Mouse (Mus musculus): Measurements from ENCODE around the gene Bsx.

DNA sequence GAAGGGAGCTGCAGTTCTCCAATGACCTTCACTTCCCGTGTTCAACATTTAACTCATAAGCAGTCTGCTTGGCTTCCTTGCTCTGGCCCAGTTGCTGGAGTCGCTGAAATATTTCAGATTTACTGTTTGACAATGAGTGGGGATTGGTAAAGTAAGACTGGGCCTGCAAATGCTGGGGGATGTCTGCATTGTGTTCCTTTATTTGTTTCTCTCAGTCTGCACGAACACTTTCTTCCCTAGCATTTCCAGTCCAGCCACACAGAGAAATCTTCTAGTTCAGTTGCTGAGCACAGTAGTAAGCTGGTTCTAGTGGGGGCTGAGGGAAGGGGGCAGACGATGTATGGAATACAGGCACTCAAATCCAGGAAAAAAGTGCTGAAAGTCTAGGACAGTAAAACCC lies 1.0 kb downstream of the Bsx start:
- TF ChIP-seq POLR2A (IDR thresholded peaks at IDR 0.05; ENCODE audit: borderline replicate concordance, insufficient read depth, low read length) (no peak), CTCF (IDR thresholded peaks at IDR 0.05; ENCODE audit: borderline replicate concordance, insufficient read depth, low read depth, low read length) (no peak)
